Mouse (Mus musculus): Measurements from ENCODE around the gene Zfp410.

The Zfp410 gene

GRCm38 (mm10) chr12:84361555-84362489 lies 45.2 kb downstream of the Zfp410 start, which contains the start of the genes Coq6 and Fam161b:
TSS of gene Coq6 (plus strand) at chr12:84361657.
TSS of gene Fam161b (minus strand) at chr12:84361833.
- in situ Hi-C loops (cut with MboI, MseI) = no loop called here

- in situ Hi-C loops (cut with MboI, MseI) = no loop called here
These were observed 46.2 kb downstream of the Zfp410 start for GRCm38 (mm10) chr12:84362872-84363271.

- in situ Hi-C loops (cut with MboI, MseI) = no loop called here
These were observed 47.6 kb downstream of the Zfp410 start for GRCm38 (mm10) chr12:84364291-84364690.

DNA sequence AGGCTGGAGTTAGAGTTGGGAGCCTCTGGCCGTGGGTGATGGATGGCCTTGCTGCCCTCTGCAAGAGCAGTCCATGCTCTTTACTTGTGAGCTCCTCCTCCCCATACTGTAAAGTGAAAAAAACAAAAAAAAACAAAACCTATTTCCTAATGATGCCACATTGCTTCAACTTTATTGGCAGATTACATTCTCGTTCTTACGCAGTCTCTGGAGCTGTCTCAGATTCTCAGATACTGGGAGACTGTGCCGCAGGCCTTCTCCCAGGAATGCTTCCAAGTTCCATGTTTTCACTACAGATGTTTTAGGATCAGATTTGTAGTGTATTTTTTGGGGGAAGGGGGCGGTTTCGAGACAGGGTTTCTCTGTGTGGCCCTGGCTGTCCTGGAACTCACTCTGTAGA lies 48.5 kb downstream of the Zfp410 start:
- in situ Hi-C loops (cut with MboI, MseI) = no loop called here

GRCm38 (mm10) chr12:84366971-84367370 lies 50.3 kb downstream of the Zfp410 start:
- in situ Hi-C loops (cut with MboI, MseI) = no loop called here

- in situ Hi-C loops (cut with MboI, MseI) = no loop called here
These were observed 55.0 kb downstream of the Zfp410 start for GRCm38 (mm10) chr12:84371647-84372046.

DNA sequence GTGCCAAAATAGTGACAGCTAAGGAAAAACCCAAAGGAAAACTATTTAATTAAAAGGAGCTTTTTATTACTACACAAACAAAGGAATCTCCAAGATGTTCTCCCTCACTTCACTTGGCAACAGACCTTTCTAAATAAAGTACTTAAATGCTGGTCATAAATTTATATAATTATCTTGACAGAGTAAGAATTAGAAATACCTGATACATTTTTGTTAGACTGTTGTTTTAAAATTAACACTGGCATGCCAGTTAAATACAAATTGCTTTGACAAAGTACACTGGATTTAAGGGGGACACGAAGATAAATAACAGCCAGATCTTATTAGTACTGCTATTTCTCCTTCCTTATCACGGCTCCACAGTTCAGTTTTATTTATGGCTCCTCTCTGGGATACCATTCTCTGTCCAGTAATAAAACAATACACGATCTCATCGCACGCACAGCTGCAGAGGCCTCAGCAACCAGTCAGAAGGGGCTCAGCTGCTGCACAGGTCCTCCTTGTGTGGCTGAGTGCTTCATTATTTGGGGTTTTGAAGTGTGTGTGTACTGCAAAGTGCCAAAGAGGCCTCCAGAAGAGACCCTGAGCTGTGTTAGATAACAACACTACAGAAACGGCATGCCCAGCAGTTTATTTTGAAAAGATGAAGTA lies 57.3 kb downstream of the Zfp410 start:
- in situ Hi-C loops (cut with MboI, MseI) = no loop called here

DNA sequence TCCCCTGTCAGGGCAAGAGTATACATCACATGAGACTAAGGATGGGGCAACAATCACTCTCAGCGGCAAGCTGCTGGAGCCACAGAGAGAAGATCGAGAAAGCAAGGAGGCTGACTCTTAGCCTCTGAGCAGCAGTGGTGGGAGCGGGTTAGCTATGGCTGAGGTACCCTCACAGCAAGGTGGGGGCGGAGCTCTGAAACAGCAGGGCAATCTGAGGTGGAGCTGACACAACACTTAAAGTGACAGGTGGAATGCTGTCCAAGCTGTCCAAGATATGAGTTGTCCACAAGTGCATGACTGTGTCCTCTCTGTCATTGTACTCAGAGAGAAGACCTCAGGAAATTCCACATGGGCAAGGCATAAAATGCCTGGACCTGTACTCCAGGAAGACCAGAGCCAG lies 65.7 kb downstream of the Zfp410 start:
- in situ Hi-C loops (cut with MboI, MseI) = no loop called here

- in situ Hi-C loops (cut with MboI, MseI) = no loop called here
These were observed 68.0 kb downstream of the Zfp410 start for GRCm38 (mm10) chr12:84384644-84385081.

GRCm38 (mm10) chr12:84385408-84385807 lies 68.8 kb downstream of the Zfp410 start:
- in situ Hi-C loops (cut with MboI, MseI) = no loop called here

DNA sequence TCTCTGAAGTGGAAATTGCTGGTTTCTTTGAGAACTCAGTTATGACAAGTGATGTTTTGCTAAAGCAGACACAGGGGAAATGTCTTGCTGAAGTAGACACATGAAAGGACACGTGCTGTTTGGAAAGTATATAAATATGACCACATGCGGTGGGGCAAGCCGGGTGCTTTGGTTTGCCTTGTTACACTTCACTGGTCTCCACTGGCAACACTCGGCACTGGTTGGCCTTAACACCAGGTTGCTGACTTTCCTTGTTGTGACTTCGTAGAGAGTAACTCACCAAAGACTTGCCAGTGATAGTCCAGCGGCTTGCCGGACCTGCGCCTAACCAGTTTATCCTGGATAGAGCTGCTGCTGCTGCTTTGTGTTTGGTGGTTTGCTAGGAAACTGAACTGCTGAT lies 71.4 kb downstream of the Zfp410 start:
- in situ Hi-C loops (cut with MboI, MseI) = no loop called here

- in situ Hi-C loops (cut with MboI, MseI) = no loop called here
These were observed 72.2 kb downstream of the Zfp410 start for GRCm38 (mm10) chr12:84388774-84389400.

DNA sequence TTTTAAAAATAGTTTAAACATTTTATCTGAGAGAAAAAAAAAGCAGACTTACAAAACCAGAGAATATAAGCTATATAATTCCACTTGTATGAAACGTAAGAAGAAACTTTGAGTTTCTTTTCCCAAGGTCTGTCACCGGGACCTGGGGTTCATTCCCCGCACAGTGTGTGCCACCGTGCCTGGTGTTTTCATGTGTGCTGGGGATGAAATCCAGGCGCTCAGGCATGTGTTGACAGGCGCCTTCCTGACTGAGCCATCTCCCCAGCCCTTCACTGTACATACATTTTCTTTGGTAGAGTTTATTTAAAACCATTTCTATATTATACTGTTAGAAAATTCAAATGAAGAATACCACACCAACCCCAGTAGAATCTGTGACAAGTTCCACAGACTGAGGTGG lies 73.7 kb downstream of the Zfp410 start:
- in situ Hi-C loops (cut with MboI, MseI) = no loop called here

DNA sequence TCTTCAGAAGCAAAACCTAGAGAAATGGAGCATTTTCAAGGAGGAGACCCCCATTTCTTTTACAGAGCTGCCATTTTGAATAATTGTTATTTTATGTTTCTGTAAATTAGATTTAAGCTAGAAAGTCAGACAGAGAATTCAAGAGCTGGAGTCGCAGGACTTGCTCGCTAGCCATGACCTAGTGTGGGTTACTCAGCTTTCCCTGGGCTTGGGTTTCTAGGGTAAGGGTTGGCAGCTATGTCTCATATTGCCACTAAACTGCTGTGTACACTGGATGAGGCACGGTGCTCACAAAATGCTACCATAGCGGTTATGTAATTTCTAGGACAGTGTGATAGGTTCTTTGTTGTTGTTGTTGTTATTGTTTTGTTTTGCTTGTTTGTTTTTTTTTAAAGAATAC lies 76.0 kb downstream of the Zfp410 start:
- in situ Hi-C loops (cut with MboI, MseI) = no loop called here

All from regulatory T cell (primary cell).